In the genomic region with DNA sequence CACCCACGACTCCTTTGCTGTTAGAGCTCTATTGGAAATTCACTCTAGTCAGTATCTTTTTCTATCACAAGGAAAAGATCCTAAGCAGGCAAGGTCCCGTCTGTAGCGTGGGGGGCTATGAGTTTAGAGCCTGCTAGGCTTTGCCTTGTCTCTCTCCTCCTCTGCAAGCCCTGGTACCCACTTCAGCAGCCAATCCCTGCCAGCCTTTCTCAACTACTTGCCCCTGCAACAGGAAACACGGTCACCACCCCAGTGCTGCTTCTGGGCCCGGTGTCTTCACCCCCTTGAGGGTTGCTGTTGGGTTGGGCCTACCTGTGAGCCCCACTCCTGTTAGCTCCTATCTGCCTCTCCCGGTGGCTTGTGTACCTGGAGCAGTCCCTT, we compare ENCODE assay signal across 9 mouse cellular contexts. TPM values are rescaled to one million over a fixed set of nuclear protein-coding genes. Genes with fewer than 3 reads are reported as not detected.
A peak's percentile ranks its signal among the peaks of the same experiment; 100 is the strongest.
DNase-seq lines count a peak whose midpoint lies in the region; ATAC-seq and TF ChIP-seq lines count a peak whose summit lies in the region.
"Had no signal": no experiment of that assay in that cellular context is flagged by ENCODE, and none has a peak within 500 bp of the region (broad histone marks: within the 10 kb centered on the region; RNA-seq: fewer than 3 reads in every experiment).

No protein-coding gene starts in this region.

- H3K9me3 ChIP-seq in liver, postnatal 0 days (ENCODE audit: low read length), result no peaks in the 10 kb centered on the region
- no peaks in the 10 kb centered on the region for H3K9me3 ChIP-seq in midbrain, embryonic 11.5 days (ENCODE audit: control insufficient read depth, low read length)
- H3K9me3 ChIP-seq: hindbrain, embryonic 15.5 days had no signal

- peaks cover 32% of the 10 kb centered on the region for H3K4me1 ChIP-seq in liver, postnatal 0 days (ENCODE audit: insufficient read depth)
- peaks cover 21% of the 10 kb centered on the region for H3K4me1 ChIP-seq in midbrain, embryonic 11.5 days (ENCODE audit: control insufficient read depth, insufficient read depth, low read length)

- TF ChIP-seq CTCF in liver, postnatal 0 days (IDR thresholded peaks at IDR 0.05; ENCODE audit: low read depth), result no peak

- H3K9ac ChIP-seq in liver, postnatal 0 days (replicated peaks), result no peak overlapping the region
- no peak overlapping the region for H3K9ac ChIP-seq in midbrain, embryonic 11.5 days (ENCODE audit: low read length)
- H3K9ac ChIP-seq: hindbrain, embryonic 15.5 days had no signal

- peak overlapping the region; percentile 62 for H3K27ac ChIP-seq in liver, postnatal 0 days (ENCODE audit: low read depth)
- H3K27ac ChIP-seq in midbrain, embryonic 11.5 days (ENCODE audit: low read depth, low read length), result no peak overlapping the region
- H3K27ac ChIP-seq: hindbrain, embryonic 15.5 days had no signal

- no peak for ATAC-seq in CD4-positive, CD25-positive, alpha-beta regulatory T cell, adult 4 months
- no peak for ATAC-seq in liver, postnatal 0 days
- ATAC-seq in midbrain, embryonic 11.5 days (ENCODE audit: low FRiP score), result no peak

- no peaks in the 10 kb centered on the region for H3K27me3 ChIP-seq in liver, postnatal 0 days (ENCODE audit: insufficient read depth, low read length)
- H3K27me3 ChIP-seq in midbrain, embryonic 11.5 days (ENCODE audit: control insufficient read depth, insufficient read depth, low read length), result no peaks in the 10 kb centered on the region; the same call in 1 of the 2 replicates
- H3K27me3 ChIP-seq: hindbrain, embryonic 15.5 days had no signal

- H3K4me2 ChIP-seq in liver, postnatal 0 days (ENCODE audit: low read depth, low read length), result peak overlapping the region; percentile 42
- H3K4me2 ChIP-seq in midbrain, embryonic 11.5 days, result no peak overlapping the region
- H3K4me2 ChIP-seq: hindbrain, embryonic 15.5 days had no signal

- peak; percentile 57 for DNase-seq in CD4-positive, CD25-positive, alpha-beta regulatory T cell, adult 2 months (ENCODE audit: low read depth, low spot score)
- peak; percentile 38 to 60 for DNase-seq in lung, adult 18-20 months
- no peak for DNase-seq in lung, postnatal 25 days (ENCODE audit: low spot score)
- DNase-seq in liver, postnatal 0 days, result no peak
- peak; percentile 78 for DNase-seq in thymus, postnatal 14 days
- no peak for DNase-seq in cerebellum, postnatal 25 days
- DNase-seq in midbrain, embryonic 11.5 days (ENCODE audit: low spot score, missing footprints), result no peak

- 38% methylated on average over 6 of the region's 6 CpGs for WGBS in liver, postnatal 0 days (ENCODE audit: insufficient replicate concordance)
- WGBS in midbrain, embryonic 11.5 days, result 84% methylated on average over 6 of the region's 6 CpGs

- no peak for TF ChIP-seq EP300 in liver, postnatal 0 days (IDR thresholded peaks at IDR 0.05; ENCODE audit: low read depth)

- no peaks in the 10 kb centered on the region for H3K36me3 ChIP-seq in liver, postnatal 0 days (replicated peaks; ENCODE audit: insufficient read depth, low read length)
- no peaks in the 10 kb centered on the region for H3K36me3 ChIP-seq in midbrain, embryonic 11.5 days (ENCODE audit: control insufficient read depth, insufficient read depth, low read length)
- H3K36me3 ChIP-seq: hindbrain, embryonic 15.5 days had no signal

- H3K4me3 ChIP-seq in liver, postnatal 0 days (ENCODE audit: low read depth, low read length), result no peak overlapping the region
- no peak overlapping the region for H3K4me3 ChIP-seq in midbrain, embryonic 11.5 days (ENCODE audit: low read depth, low read length)
- H3K4me3 ChIP-seq: hindbrain, embryonic 15.5 days had no signal

RNA-seq across cellular contexts. Expression of a gene that starts 22.3 kb away (rescaled TPM):
- polyA plus RNA-seq in CD4-positive, CD25-positive, alpha-beta regulatory T cell, adult 4 months (2017; shearing (Covaris generic)), result 10 to 100 TPM; 68.2 to 74.2 TPM
- 5.3 TPM in 2 replicates for polyA plus RNA-seq in liver, postnatal 0 days (2015; fragmentation: Nextera tagmentation; extraction: Ambion mirVana)
- polyA plus RNA-seq in midbrain, embryonic 11.5 days (2014; fragmentation: Nextera tagmentation; extraction: Ambion mirVana), result 14.6 and 16.7 TPM in 2 replicates

RNA-seq across cellular contexts. Expression of a gene that starts 43.7 kb away (rescaled TPM):
- 10 to 100 TPM; 33.9 to 37.1 TPM for polyA plus RNA-seq in CD4-positive, CD25-positive, alpha-beta regulatory T cell, adult 4 months (2017; shearing (Covaris generic))
- polyA plus RNA-seq in liver, postnatal 0 days (2015; fragmentation: Nextera tagmentation; extraction: Ambion mirVana), result 59.0 and 61.1 TPM in 2 replicates
- polyA plus RNA-seq in midbrain, embryonic 11.5 days (2014; fragmentation: Nextera tagmentation; extraction: Ambion mirVana), result 32.6 and 33.6 TPM in 2 replicates

RNA-seq across cellular contexts. Expression of a gene that starts 54.2 kb away (rescaled TPM):
- 1 to 10 TPM in 1 of 2 experiments, under 1 TPM in 1; 0.31 to 1.5 TPM for polyA plus RNA-seq in CD4-positive, CD25-positive, alpha-beta regulatory T cell, adult 4 months (2017; shearing (Covaris generic))
- 1.5 and 1.9 TPM in 2 replicates for polyA plus RNA-seq in liver, postnatal 0 days (2015; fragmentation: Nextera tagmentation; extraction: Ambion mirVana)
- 3.0 and 3.2 TPM in 2 replicates for polyA plus RNA-seq in midbrain, embryonic 11.5 days (2014; fragmentation: Nextera tagmentation; extraction: Ambion mirVana)

Comparison
In these comparisons a context has a peak if more than half of its experiments do, and no peak if none do; other contexts are left out.
1. DNase-seq: peak in CD4-positive, CD25-positive, alpha-beta regulatory T cell, adult 2 months (single experiment), lung, adult 18-20 months (2 of 2) and thymus, postnatal 14 days (single experiment); none in lung, postnatal 25 days (single experiment), liver, postnatal 0 days (single experiment), cerebellum, postnatal 25 days (0 of 2) and midbrain, embryonic 11.5 days (single experiment).